Mouse (Mus musculus) embryo, embryonic 9.5 days (tissue): ENCODE data around the gene Dhdds.

Experiments used
- DNase-seq: peaks from one replicate; pipeline ENCODE4 v3.0.0-alpha.2; 2017; ENCODE audit errors: extremely low spot score

Gene Dhdds

GRCm38 (mm10) chr4:134000466-134001438 is at the start of gene Dhdds:
TSS of gene Dhdds (minus strand) at chr4:134000918.
- DNase-seq: peak; percentile 99

- no peak for DNase-seq
Observed at GRCm38 (mm10) chr4:134047648-134048047, 46.9 kb upstream of the Dhdds start.

- DNase-seq: no peak
Observed at GRCm38 (mm10) chr4:134043041-134043440, 42.3 kb upstream of the Dhdds start.

- DNase-seq: no peak
Observed at GRCm38 (mm10) chr4:134041317-134042123, 40.8 kb upstream of the Dhdds start.

GRCm38 (mm10) chr4:134035953-134036352 is 35.2 kb upstream of the Dhdds start:
- DNase-seq: peak; percentile 81

GRCm38 (mm10) chr4:134025802-134026201 is 25.1 kb upstream of the Dhdds start:
- peak; percentile 54 for DNase-seq

- DNase-seq: peak; percentile 83
Observed at GRCm38 (mm10) chr4:134020621-134021020, 19.9 kb upstream of the Dhdds start.

GRCm38 (mm10) chr4:134019641-134020351 is 19.1 kb upstream of the Dhdds start:
- DNase-seq: peak; percentile 91

- DNase-seq: peak; percentile 95
Observed at GRCm38 (mm10) chr4:134019210-134019609, 18.5 kb upstream of the Dhdds start.

- DNase-seq: peak; percentile 92
Observed at GRCm38 (mm10) chr4:134018779-134019145, 18.0 kb upstream of the Dhdds start, which contains the start of gene Lin28a. TSS of gene Lin28a (minus strand) at chr4:134018841.

- DNase-seq: peak; percentile 67
Observed at GRCm38 (mm10) chr4:134018038-134018778, 17.5 kb upstream of the Dhdds start.

GRCm38 (mm10) chr4:134017201-134017865 is 16.6 kb upstream of the Dhdds start:
- DNase-seq: peak; percentile 80

GRCm38 (mm10) chr4:134016767-134017166 is 16.0 kb upstream of the Dhdds start:
- peak; percentile 88 for DNase-seq

GRCm38 (mm10) chr4:134016208-134016607 is 15.5 kb upstream of the Dhdds start:
- no peak for DNase-seq

GRCm38 (mm10) chr4:134012858-134013528 is 12.3 kb upstream of the Dhdds start:
- DNase-seq: peak; percentile 56

- DNase-seq: peak; percentile 89
Observed at GRCm38 (mm10) chr4:134011450-134012414, 11.0 kb upstream of the Dhdds start.

GRCm38 (mm10) chr4:134009709-134010108 is 9.0 kb upstream of the Dhdds start:
- no peak for DNase-seq

- DNase-seq: no peak
Observed at GRCm38 (mm10) chr4:134006845-134007244, 6.1 kb upstream of the Dhdds start.
